Mouse (Mus musculus) mouse embryonic stem cell (cell line): ENCODE data around the gene Syap1.
"Not testable (repeated sequence)": the region's sequence is repeated elsewhere in the genome, so short reads cannot be mapped to it uniquely, and the experiment has no call there.

Experiments
- in situ Hi-C, 2 experiments: fragments of 300-500 bp; cut with MboI; formaldehyde crosslinking; loops; 1 replicate in 1 of 2; 3 replicates in 1 of 2; pipeline ENCODE4 v1.14.3; 2019 to 2020; ENCODE audit warnings: low sequenced_read_pairs in 2 of 2, low pct_unique_long_range_greater_than_20kb in 1 of 2, mixed read lengths in 1 of 2; ENCODE audit not compliant: unreplicated experiment in 1 of 2

The Syap1 gene

GRCm38 (mm10) chrX:162832101-162832500, 56.1 kb downstream of the Syap1 start:
- in situ Hi-C loops = no loop called here

- in situ Hi-C loops = no loop called here
Observed at GRCm38 (mm10) chrX:162831542-162831941, 56.7 kb downstream of the Syap1 start.

GRCm38 (mm10) chrX:162831036-162831435, 57.2 kb downstream of the Syap1 start:
- in situ Hi-C loops = no loop called here

GRCm38 (mm10) chrX:162830313-162830712, 57.9 kb downstream of the Syap1 start:
- in situ Hi-C loops = not testable (repeated sequence)

- in situ Hi-C loops = no loop called here
Observed at GRCm38 (mm10) chrX:162829741-162830140, 58.5 kb downstream of the Syap1 start.

- in situ Hi-C loops = no loop called here
Observed at GRCm38 (mm10) chrX:162829203-162829708, 59.0 kb downstream of the Syap1 start, which contains the start of gene Txlng. Gene Txlng, minus strand, starts transcription at chrX:162829454.

GRCm38 (mm10) chrX:162828783-162829182, 59.5 kb downstream of the Syap1 start:
- in situ Hi-C loops = no loop called here

GRCm38 (mm10) chrX:162828016-162828415, 60.2 kb downstream of the Syap1 start:
- in situ Hi-C loops = no loop called here
